Mouse (Mus musculus): ENCODE measurements at regions not wholly inside any gene's neighbourhood (a gene's known extent, or its start where the extent isn't known, plus 50 kb on each side); places are given as distances from the start of the nearest gene placed in this dataset.

- TF ChIP-seq CTCF (IDR thresholded peaks at IDR 0.05; ENCODE audit: extremely low read depth, insufficient read depth, insufficient read length, insufficient replicate concordance) (no peak), POLR2A (IDR thresholded peaks at IDR 0.05; ENCODE audit: low read depth, low read length) (no peak)
- Histone ChIP-seq H3K4me3 (ENCODE audit: extremely low read depth, insufficient read depth, insufficient read length) (no peak overlapping the region), H3K36me3 (ENCODE audit: control insufficient read depth, insufficient read depth, low read length) (no peaks in the 10 kb centered on the region), H3K4me1 (ENCODE audit: control insufficient read depth, insufficient read depth, insufficient read length) (no peaks in the 10 kb centered on the region), H3K27me3 (ENCODE audit: control insufficient read depth, insufficient read depth, low read length) (no peaks in the 10 kb centered on the region), H3K27ac (ENCODE audit: insufficient read depth, low read length) (no peak overlapping the region)
- WGBS, result 80% methylated on average over 3 of the region's 3 CpGs
- no peak for DNase-seq (ENCODE audit: low read depth in 1 of 2, low spot score in 2 of 2)
Observed at GRCm38 (mm10) chr1:61288185-61288584, 310.5 kb downstream of the Icos start.

DNA sequence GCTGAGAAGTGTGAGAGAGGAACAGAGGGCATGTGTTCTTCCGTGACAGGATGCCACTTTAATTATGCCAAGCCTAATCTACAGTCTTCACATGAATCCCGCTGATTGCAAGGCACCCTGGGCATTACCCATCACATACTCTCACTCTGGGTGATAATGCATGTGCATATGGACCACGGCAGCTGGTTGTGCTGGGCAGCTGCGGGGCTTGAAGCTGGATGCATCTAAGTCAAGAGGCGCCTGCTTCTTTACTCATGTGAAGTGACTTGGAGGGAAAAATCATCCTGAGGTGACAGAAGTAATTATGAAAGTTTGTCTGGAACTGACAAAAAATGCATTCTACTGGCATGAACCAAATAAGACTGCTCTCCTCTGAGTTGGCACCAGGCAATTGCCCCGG lies 311.2 kb downstream of the Icos start:
- no peak for TF ChIP-seq POLR2A (IDR thresholded peaks at IDR 0.05; ENCODE audit: low read depth, low read length)
- no peak for TF ChIP-seq CTCF (IDR thresholded peaks at IDR 0.05; ENCODE audit: extremely low read depth, insufficient read depth, insufficient read length, insufficient replicate concordance)
- no peaks in the 10 kb centered on the region for H3K4me1 ChIP-seq (ENCODE audit: control insufficient read depth, insufficient read depth, insufficient read length)
- 90% methylated on average over 6 of the region's 6 CpGs for WGBS
- DNase-seq (ENCODE audit: low read depth in 1 of 2, low spot score in 2 of 2), result no peak
- no peak overlapping the region for H3K27ac ChIP-seq (ENCODE audit: insufficient read depth, low read length)
- H3K36me3 ChIP-seq (ENCODE audit: control insufficient read depth, insufficient read depth, low read length), result no peaks in the 10 kb centered on the region
- no peaks in the 10 kb centered on the region for H3K27me3 ChIP-seq (ENCODE audit: control insufficient read depth, insufficient read depth, low read length)
- no peak overlapping the region for H3K4me3 ChIP-seq (ENCODE audit: extremely low read depth, insufficient read depth, insufficient read length)

DNA sequence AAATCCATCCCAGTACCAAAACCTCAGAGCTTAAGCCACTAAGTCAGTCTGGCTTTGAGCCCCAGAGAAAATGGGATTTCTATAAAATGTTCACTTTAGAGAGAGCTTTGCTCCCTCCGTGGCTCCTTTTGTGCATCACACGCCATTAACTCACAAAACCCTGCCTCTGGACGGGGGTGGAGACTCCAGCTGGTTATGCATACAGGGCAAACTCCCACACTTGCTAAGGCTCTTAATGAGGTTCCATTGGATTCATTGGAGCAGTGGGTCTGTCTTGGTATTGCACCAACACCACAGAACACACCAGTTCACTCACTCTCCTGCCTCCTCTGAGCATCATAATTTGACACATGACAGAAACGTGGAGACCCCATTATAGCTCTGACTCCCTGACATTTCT lies 311.8 kb downstream of the Icos start:
- Histone ChIP-seq H3K36me3 (ENCODE audit: control insufficient read depth, insufficient read depth, low read length) (no peaks in the 10 kb centered on the region), H3K4me3 (ENCODE audit: extremely low read depth, insufficient read depth, insufficient read length) (no peak overlapping the region), H3K27me3 (ENCODE audit: control insufficient read depth, insufficient read depth, low read length) (no peaks in the 10 kb centered on the region), H3K27ac (ENCODE audit: insufficient read depth, low read length) (no peak overlapping the region), H3K4me1 (ENCODE audit: control insufficient read depth, insufficient read depth, insufficient read length) (no peaks in the 10 kb centered on the region)
- WGBS, result 92% methylated on average over 4 of the region's 4 CpGs
- TF ChIP-seq POLR2A (IDR thresholded peaks at IDR 0.05; ENCODE audit: low read depth, low read length), result no peak
- TF ChIP-seq CTCF (IDR thresholded peaks at IDR 0.05; ENCODE audit: extremely low read depth, insufficient read depth, insufficient read length, insufficient replicate concordance), result no peak
- DNase-seq (ENCODE audit: low read depth in 1 of 2, low spot score in 2 of 2), result no peak

DNA sequence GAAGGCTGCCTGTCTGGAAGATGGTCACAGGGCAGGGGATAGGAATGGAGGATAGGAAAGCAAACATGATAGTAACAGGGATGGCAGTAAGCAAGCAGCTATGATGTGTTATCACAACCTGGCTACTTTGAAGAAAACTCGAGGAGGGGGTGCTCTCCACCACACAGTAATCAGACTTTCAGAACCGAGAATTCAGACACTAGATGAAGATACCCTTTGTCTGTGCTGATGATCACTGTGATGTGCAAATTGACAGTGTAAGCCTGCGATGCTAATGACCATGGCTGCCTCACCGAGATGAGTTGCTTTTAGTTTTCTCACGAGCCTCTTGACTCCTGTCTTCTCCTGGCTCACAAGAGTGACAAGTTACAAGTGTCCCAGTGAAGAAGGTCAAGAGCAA lies 315.4 kb downstream of the Icos start:
- no peaks in the 10 kb centered on the region for H3K27me3 ChIP-seq (ENCODE audit: control insufficient read depth, insufficient read depth, low read length)
- TF ChIP-seq CTCF (IDR thresholded peaks at IDR 0.05; ENCODE audit: extremely low read depth, insufficient read depth, insufficient read length, insufficient replicate concordance), result no peak
- no peak for TF ChIP-seq POLR2A (IDR thresholded peaks at IDR 0.05; ENCODE audit: low read depth, low read length)
- H3K27ac ChIP-seq (ENCODE audit: insufficient read depth, low read length), result no peak overlapping the region
- H3K36me3 ChIP-seq (ENCODE audit: control insufficient read depth, insufficient read depth, low read length), result no peaks in the 10 kb centered on the region
- H3K4me1 ChIP-seq (ENCODE audit: control insufficient read depth, insufficient read depth, insufficient read length), result no peaks in the 10 kb centered on the region
- no peak for DNase-seq (ENCODE audit: low read depth in 1 of 2, low spot score in 2 of 2)
- WGBS, result 70% methylated on average over 5 of the region's 5 CpGs
- H3K4me3 ChIP-seq (ENCODE audit: extremely low read depth, insufficient read depth, insufficient read length), result no peak overlapping the region

DNA sequence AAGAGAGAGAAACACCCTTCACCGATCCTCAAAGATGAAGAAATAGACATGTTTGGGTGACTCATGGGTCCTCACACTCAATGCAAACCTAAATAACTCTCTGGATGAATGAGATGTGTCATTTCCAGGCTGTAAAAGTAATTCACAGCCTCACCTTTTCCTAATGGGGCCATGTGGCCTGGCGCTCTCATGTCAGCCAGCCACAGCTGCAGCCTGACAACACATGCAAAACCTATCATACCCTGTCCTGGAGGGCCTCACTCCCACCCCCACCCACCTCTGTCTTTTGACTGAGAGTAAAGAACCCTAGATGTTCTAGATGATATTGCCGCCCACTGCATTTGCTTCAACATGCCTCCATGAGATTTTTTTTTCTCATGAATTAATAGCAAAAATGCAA lies 317.5 kb downstream of the Icos start:
- no peak for DNase-seq (ENCODE audit: low read depth in 1 of 2, low spot score in 2 of 2)
- TF ChIP-seq CTCF (IDR thresholded peaks at IDR 0.05; ENCODE audit: extremely low read depth, insufficient read depth, insufficient read length, insufficient replicate concordance) (no peak), POLR2A (IDR thresholded peaks at IDR 0.05; ENCODE audit: low read depth, low read length) (no peak)

GRCm38 (mm10) chr1:61296831-61297230 lies 319.1 kb downstream of the Icos start:
- 78% methylated on average over 4 of the region's 4 CpGs for WGBS
- DNase-seq (ENCODE audit: low read depth in 1 of 2, low spot score in 2 of 2), result no peak
- no peak overlapping the region for H3K4me3 ChIP-seq (ENCODE audit: extremely low read depth, insufficient read depth, insufficient read length)
- TF ChIP-seq POLR2A (IDR thresholded peaks at IDR 0.05; ENCODE audit: low read depth, low read length) (no peak), CTCF (IDR thresholded peaks at IDR 0.05; ENCODE audit: extremely low read depth, insufficient read depth, insufficient read length, insufficient replicate concordance) (no peak)
- H3K27me3 ChIP-seq (ENCODE audit: control insufficient read depth, insufficient read depth, low read length), result no peaks in the 10 kb centered on the region
- H3K36me3 ChIP-seq (ENCODE audit: control insufficient read depth, insufficient read depth, low read length), result no peaks in the 10 kb centered on the region
- H3K4me1 ChIP-seq (ENCODE audit: control insufficient read depth, insufficient read depth, insufficient read length), result no peaks in the 10 kb centered on the region
- H3K27ac ChIP-seq (ENCODE audit: insufficient read depth, low read length), result no peak overlapping the region

More for the DNA sequence above, 317.5 kb downstream of the Icos start:
- no peaks in the 10 kb centered on the region for H3K4me1 ChIP-seq (ENCODE audit: control insufficient read depth, insufficient read depth, insufficient read length)
- H3K36me3 ChIP-seq (ENCODE audit: control insufficient read depth, insufficient read depth, low read length), result no peaks in the 10 kb centered on the region
- H3K4me3 ChIP-seq (ENCODE audit: extremely low read depth, insufficient read depth, insufficient read length), result no peak overlapping the region
- 85% methylated on average over 3 of the region's 3 CpGs for WGBS
- H3K27me3 ChIP-seq (ENCODE audit: control insufficient read depth, insufficient read depth, low read length), result no peaks in the 10 kb centered on the region
- no peak overlapping the region for H3K27ac ChIP-seq (ENCODE audit: insufficient read depth, low read length)

- Histone ChIP-seq H3K4me1 (ENCODE audit: control insufficient read depth, insufficient read depth, insufficient read length) (no peaks in the 10 kb centered on the region), H3K36me3 (ENCODE audit: control insufficient read depth, insufficient read depth, low read length) (no peaks in the 10 kb centered on the region), H3K27me3 (ENCODE audit: control insufficient read depth, insufficient read depth, low read length) (no peaks in the 10 kb centered on the region), H3K4me3 (ENCODE audit: extremely low read depth, insufficient read depth, insufficient read length) (no peak overlapping the region), H3K27ac (ENCODE audit: insufficient read depth, low read length) (no peak overlapping the region)
- TF ChIP-seq CTCF (IDR thresholded peaks at IDR 0.05; ENCODE audit: extremely low read depth, insufficient read depth, insufficient read length, insufficient replicate concordance) (no peak), POLR2A (IDR thresholded peaks at IDR 0.05; ENCODE audit: low read depth, low read length) (no peak)
- no peak for DNase-seq (ENCODE audit: low read depth in 1 of 2, low spot score in 2 of 2)
- 81% methylated on average over 3 of the region's 3 CpGs for WGBS
Observed at GRCm38 (mm10) chr1:61297361-61297760, 319.6 kb downstream of the Icos start.
